Mouse (Mus musculus) midbrain, postnatal 0 days (tissue): ENCODE measurements at regions not wholly inside any gene's neighbourhood (a gene's known extent, or its start where the extent isn't known, plus 50 kb on each side); places are given as distances from the start of the nearest gene placed in this dataset.
A peak's percentile ranks its signal among the peaks of the same experiment; 100 is the strongest.
"Not testable (repeated sequence)": the region's sequence is repeated elsewhere in the genome, so short reads cannot be mapped to it uniquely, and the experiment has no call there.

Source experiments
- ATAC-seq: fragments of 200-750 bp; cut with Nextera tagmentation; 2 replicates; pipeline ENCODE4 v1.8.0; 2017; ENCODE audit warnings: moderate number of reproducible peaks, mild to moderate bottlenecking, moderate TSS enrichment, moderate library complexity; ENCODE audit not compliant: low FRiP score
- DNase-seq: peaks from one replicate; pipeline ENCODE4 v3.0.0-alpha.2; 2015; ENCODE audit warnings: low spot score
- H3K27ac ChIP-seq: fragments of 300-500 bp; sonication (generic); 2 replicates; pipeline ENCODE4 v1.5.1; 2014; ENCODE audit warnings: low read depth, mild to moderate bottlenecking, low read length, mixed read lengths
- H3K27me3 ChIP-seq: fragments of 300-500 bp; sonication (generic); 2 replicates; pipeline ENCODE4 v1.6.1; 2014; ENCODE audit warnings: low read length, control low read depth, mixed read lengths; ENCODE audit not compliant: insufficient read depth
- H3K36me3 ChIP-seq: fragments of 300-500 bp; sonication (generic); 2 replicates; pipeline ENCODE4 v1.6.1; 2014; ENCODE audit warnings: low read length, control low read depth, mixed read lengths; ENCODE audit not compliant: insufficient read depth
- H3K4me1 ChIP-seq: fragments of 300-500 bp; sonication (generic); 2 replicates; pipeline ENCODE4 v1.6.1; 2014; ENCODE audit warnings: mild to moderate bottlenecking, control low read depth, antibody characterized with exemption, low read length, mixed read lengths; ENCODE audit not compliant: insufficient read depth
- H3K4me2 ChIP-seq: fragments of 300-500 bp; sonication (generic); 2 replicates; pipeline ENCODE4 v1.6.1; 2014; ENCODE audit warnings: low read depth, mild to moderate bottlenecking, low read length, mixed read lengths; ENCODE audit not compliant: poor library complexity, severe bottlenecking
- H3K4me3 ChIP-seq: fragments of 300-500 bp; sonication (generic); 2 replicates; pipeline ENCODE4 v1.5.1; 2014; ENCODE audit warnings: low read depth, mild to moderate bottlenecking, low read length, moderate library complexity
- H3K9ac ChIP-seq: fragments of 300-500 bp; sonication (generic); replicated peaks from 2 replicates; pipeline ENCODE4 v1.6.1; 2014; ENCODE audit warnings: mild to moderate bottlenecking, low read length, moderate library complexity, mixed read lengths; ENCODE audit not compliant: poor library complexity, severe bottlenecking
- H3K9me3 ChIP-seq: fragments of 300-500 bp; sonication (generic); 2 replicates; pipeline ENCODE4 v1.6.1; 2016; ENCODE audit warnings: low read length, control low read depth
- CTCF ChIP-seq: IDR thresholded peaks from 2 replicates; pipeline ENCODE4 v1.5.1; 2016; ENCODE audit warnings: antibody characterized with exemption, mild to moderate bottlenecking
- WGBS: fragments of 180-500 bp; shearing (Covaris S2); extraction: QIAGEN DNeasy Blood & Tissue Kit; methylation state at CpG from one replicate; pipeline ENCODE4 v1.1.7; 2014; 5-methylcytosine and 5-hydroxymethylcytosine counted together

DNA sequence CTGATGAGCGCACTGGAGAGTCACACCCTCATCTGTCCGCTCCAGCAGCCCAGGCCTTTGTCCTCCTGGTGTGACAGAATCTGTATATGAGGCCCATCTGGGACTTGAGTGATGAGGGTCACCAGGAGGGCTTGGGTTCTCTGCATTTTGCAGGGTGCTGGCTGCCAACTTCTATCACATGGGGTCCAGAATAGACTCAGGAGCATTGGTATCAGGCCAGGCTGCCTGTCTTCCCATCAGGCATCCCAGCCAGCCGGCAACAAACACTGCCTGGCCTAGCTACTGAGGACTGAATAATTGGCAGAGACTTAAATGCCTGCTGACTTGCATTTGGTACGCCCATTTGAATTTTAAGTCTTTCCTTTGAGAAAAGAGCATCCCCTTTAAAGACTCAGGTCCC, 94.0 kb upstream of the Abca1 start:
- H3K9ac ChIP-seq, result no peak overlapping the region
- H3K4me2 ChIP-seq, result no peak overlapping the region
- no peaks in the 10 kb centered on the region for H3K9me3 ChIP-seq
- 38% methylated on average over 4 of the region's 4 CpGs for WGBS
- no peaks in the 10 kb centered on the region for H3K36me3 ChIP-seq
- H3K4me1 ChIP-seq, result no peaks in the 10 kb centered on the region
- DNase-seq, result peak; percentile 90
- ATAC-seq, result peak; percentile 76
- no peak for TF ChIP-seq CTCF
- no peak overlapping the region for H3K4me3 ChIP-seq
- no peaks in the 10 kb centered on the region for H3K27me3 ChIP-seq
- peak overlapping the region; percentile 38 for H3K27ac ChIP-seq

DNA sequence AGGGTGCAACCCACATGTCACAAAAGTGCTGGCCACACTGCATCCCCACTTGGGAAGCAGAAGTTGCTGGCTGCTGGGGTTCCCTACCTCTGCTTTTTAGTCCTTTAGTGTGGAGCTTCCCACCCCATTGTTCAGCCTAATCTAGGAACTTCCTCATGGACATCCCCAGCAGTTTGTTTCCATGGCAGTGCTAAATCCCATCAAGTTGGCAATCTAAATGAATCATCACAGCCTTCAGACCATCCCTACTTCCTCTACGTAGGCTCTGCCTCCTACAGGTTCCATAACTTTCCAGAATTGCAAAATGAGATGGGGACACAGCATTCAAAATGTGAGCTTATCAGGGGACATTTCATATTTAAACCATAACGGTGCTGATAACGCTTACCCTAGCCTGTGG, 90.6 kb upstream of the Abca1 start:
- Histone ChIP-seq H3K27ac (no peak overlapping the region), H3K4me2 (no peak overlapping the region), H3K27me3 (no peaks in the 10 kb centered on the region), H3K9me3 (no peaks in the 10 kb centered on the region), H3K4me1 (no peaks in the 10 kb centered on the region), H3K9ac (no peak overlapping the region), H3K36me3 (no peaks in the 10 kb centered on the region), H3K4me3 (no peak overlapping the region)
- ATAC-seq (no peak), DNase-seq (no peak)
- TF ChIP-seq CTCF, result no peak
- 88% methylated on average over 3 of the region's 3 CpGs for WGBS

DNA sequence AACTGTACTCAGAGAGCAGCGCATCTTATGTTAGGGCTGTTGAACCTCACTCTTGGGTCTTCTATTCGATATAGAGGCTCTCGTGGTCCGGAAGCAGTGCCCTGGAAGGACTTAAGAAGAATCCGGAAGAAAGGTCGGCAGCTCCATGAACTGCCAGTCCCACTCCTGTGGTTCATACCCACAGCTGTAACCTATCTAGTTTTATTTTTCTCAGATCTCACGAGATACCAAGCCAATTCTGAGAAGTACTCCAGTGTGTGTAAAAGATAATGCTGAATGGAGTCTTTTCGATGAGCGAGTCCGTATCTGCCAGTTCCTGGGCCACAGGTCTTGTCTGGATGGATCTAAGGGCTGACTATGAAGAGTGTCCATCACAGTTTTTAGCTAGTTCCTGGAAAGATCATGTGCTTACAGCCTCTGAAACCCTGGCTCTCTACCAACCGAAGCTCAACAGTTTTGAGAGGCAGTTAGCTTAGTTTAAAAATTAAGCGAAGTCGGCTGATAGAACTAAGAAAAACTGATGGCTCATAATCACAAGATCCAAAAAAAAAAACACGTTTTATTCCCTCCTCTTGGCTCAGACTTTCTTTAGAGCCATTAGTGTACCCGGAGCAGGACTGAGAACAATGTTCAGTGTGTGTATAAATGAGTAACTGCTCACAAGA, 86.5 kb upstream of the Abca1 start:
- Histone ChIP-seq H3K4me3 (no peak overlapping the region), H3K4me2 (no peak overlapping the region), H3K27me3 (no peaks in the 10 kb centered on the region), H3K36me3 (no peaks in the 10 kb centered on the region), H3K4me1 (no peaks in the 10 kb centered on the region), H3K9me3 (no peaks in the 10 kb centered on the region), H3K9ac (no peak overlapping the region), H3K27ac (no peak overlapping the region)
- 88% methylated on average over 15 of the region's 15 CpGs for WGBS
- ATAC-seq (no peak), DNase-seq (no peak)
- no peak for TF ChIP-seq CTCF

DNA sequence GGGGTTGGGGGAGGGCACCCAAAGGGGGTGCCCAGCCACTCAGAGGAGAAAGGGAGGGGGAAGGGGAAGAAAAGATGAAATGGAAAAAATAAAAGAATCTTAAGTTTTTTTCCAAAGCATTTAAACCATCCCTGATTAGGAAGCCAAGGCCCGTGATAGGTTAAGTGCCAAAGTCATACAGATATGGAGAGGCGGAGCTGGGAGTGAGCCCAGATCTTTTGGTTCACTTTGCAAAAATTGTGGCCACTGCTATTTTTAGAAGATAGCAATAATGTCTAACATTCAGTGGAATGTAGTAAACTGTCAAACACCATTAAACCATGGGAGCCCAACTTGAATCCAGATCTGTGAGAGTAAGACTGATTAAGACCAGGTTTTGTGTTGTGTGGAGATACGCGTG, 85.9 kb upstream of the Abca1 start:
- H3K27me3 ChIP-seq, result no peaks in the 10 kb centered on the region
- no peak overlapping the region for H3K27ac ChIP-seq
- ATAC-seq (no peak), DNase-seq (no peak)
- H3K36me3 ChIP-seq, result no peaks in the 10 kb centered on the region
- no peaks in the 10 kb centered on the region for H3K9me3 ChIP-seq
- no peak for TF ChIP-seq CTCF
- no peaks in the 10 kb centered on the region for H3K4me1 ChIP-seq
- whole genome bisulfite sequencing, result 95% methylated on average over 4 of the region's 4 CpGs
- H3K4me2 ChIP-seq, result no peak overlapping the region
- H3K9ac ChIP-seq, result no peak overlapping the region
- H3K4me3 ChIP-seq, result no peak overlapping the region

DNA sequence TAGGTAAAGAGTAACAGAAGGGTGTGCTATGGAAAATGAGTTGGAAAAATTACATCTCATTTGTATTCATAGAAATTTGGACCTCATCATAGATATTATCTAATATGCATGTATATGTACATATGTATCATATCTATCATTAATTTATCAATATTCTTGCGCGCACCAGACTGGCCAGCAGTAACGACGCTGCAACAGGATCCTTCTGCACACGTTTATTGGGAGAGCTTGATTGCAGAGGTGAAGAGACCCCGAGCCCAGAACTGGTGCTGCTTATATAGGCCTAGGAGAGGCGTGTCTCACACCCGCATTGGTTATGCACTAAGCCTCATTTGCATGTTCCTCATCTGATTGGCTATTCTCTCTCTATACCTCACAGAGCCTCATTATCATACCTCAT, 83.8 kb upstream of the Abca1 start:
- not testable (repeated sequence) for H3K9me3 ChIP-seq, H3K4me2 ChIP-seq, DNase-seq, ATAC-seq, H3K27ac ChIP-seq, H3K4me1 ChIP-seq, H3K9ac ChIP-seq, H3K27me3 ChIP-seq, H3K36me3 ChIP-seq, H3K4me3 ChIP-seq
- 94% methylated on average over 8 of the region's 8 CpGs for WGBS

DNA sequence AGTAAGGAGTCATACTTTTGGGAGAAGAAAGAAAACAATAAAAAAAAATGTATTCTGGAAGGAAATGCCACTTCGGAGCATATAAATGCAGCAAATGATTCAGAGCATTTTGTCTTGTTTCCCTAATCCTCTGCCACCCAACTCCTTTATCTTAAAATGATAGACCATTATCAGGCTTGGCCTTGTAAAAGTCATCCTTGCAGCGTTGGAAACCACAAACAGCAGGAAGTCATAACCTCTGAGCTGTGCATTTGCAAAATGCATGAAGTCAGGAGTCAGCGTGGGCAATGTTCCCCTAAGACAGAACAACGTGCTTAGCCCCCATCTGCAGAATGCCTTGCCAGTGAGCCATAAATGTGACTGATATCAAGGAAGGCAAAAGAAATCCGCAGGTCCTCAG, 80.2 kb upstream of the Abca1 start:
- H3K4me1 ChIP-seq, result no peaks in the 10 kb centered on the region
- H3K27me3 ChIP-seq, result no peaks in the 10 kb centered on the region
- H3K9ac ChIP-seq, result no peak overlapping the region
- H3K36me3 ChIP-seq, result no peaks in the 10 kb centered on the region
- no peaks in the 10 kb centered on the region for H3K9me3 ChIP-seq
- DNase-seq (no peak), ATAC-seq (no peak)
- no peak overlapping the region for H3K4me2 ChIP-seq
- 65% methylated on average over 5 of the region's 5 CpGs for WGBS
- no peak overlapping the region for H3K4me3 ChIP-seq
- no peak for TF ChIP-seq CTCF
- H3K27ac ChIP-seq, result no peak overlapping the region
